Mouse (Mus musculus): ENCODE measurements around the gene Kat7. TPM values are rescaled to one million over a fixed set of nuclear protein-coding genes. Genes with fewer than 3 reads are reported as not detected.

Gene Kat7
- polyA plus RNA-seq, 1 experiment from 2014 or later: 19.4 TPM

- 85% methylated on average over 7 of the region's 7 CpGs for WGBS (ENCODE audit: insufficient replicate concordance)
These were observed 5.3 kb upstream of the Kat7 start for GRCm38 (mm10) chr11:95315215-95315955.

GRCm38 (mm10) chr11:95311425-95311807 is 1.4 kb upstream of the Kat7 start:
- DNase-seq: no peak
- Histone ChIP-seq H3K27ac (ENCODE audit: low read depth) (peak overlapping the region; percentile 99; the same call in 1 of the 2 replicates), H3K27me3 (ENCODE audit: insufficient read depth, low read length) (no peaks in the 10 kb centered on the region), H3K9me3 (ENCODE audit: low read length) (no peaks in the 10 kb centered on the region), H3K9ac (replicated peaks) (peak overlapping the region; percentile 70; the same call in 1 of the 2 replicates), H3K4me1 (ENCODE audit: insufficient read depth) (peaks cover 25% of the 10 kb centered on the region), H3K4me3 (ENCODE audit: low read depth, low read length) (peak overlapping the region; percentile 87), H3K36me3 (replicated peaks; ENCODE audit: insufficient read depth, low read length) (peaks cover 2% of the 10 kb centered on the region; the same call in 1 of the 2 replicates), H3K4me2 (ENCODE audit: low read depth, low read length) (peak overlapping the region; percentile 86)
- no peak for ATAC-seq
- 63% methylated on average over 5 of the region's 5 CpGs for WGBS (ENCODE audit: insufficient replicate concordance)
- no peak for TF ChIP-seq CTCF (IDR thresholded peaks at IDR 0.05; ENCODE audit: low read depth)
- no peak for TF ChIP-seq EP300 (IDR thresholded peaks at IDR 0.05; ENCODE audit: low read depth)

More at GRCm38 (mm10) chr11:95315215-95315955, 5.3 kb upstream of the Kat7 start:
- H3K27me3 ChIP-seq (ENCODE audit: insufficient read depth, low read length): no peaks in the 10 kb centered on the region
- H3K9me3 ChIP-seq (ENCODE audit: low read length): no peaks in the 10 kb centered on the region
- no peak overlapping the region for H3K27ac ChIP-seq (ENCODE audit: low read depth)
- no peaks in the 10 kb centered on the region for H3K36me3 ChIP-seq (replicated peaks; ENCODE audit: insufficient read depth, low read length)
- DNase-seq (no peak), ATAC-seq (no peak)
- no peak overlapping the region for H3K4me3 ChIP-seq (ENCODE audit: low read depth, low read length)
- H3K4me1 ChIP-seq (ENCODE audit: insufficient read depth): peaks cover 14% of the 10 kb centered on the region
- TF ChIP-seq EP300 (IDR thresholded peaks at IDR 0.05; ENCODE audit: low read depth): no peak
- no peak for TF ChIP-seq CTCF (IDR thresholded peaks at IDR 0.05; ENCODE audit: low read depth)
- H3K9ac ChIP-seq (replicated peaks): no peak overlapping the region
- no peak overlapping the region for H3K4me2 ChIP-seq (ENCODE audit: low read depth, low read length)

- H3K4me3 ChIP-seq (ENCODE audit: low read depth, low read length): peak overlapping the region; percentile 87
- 7% methylated on average over 17 of the region's 17 CpGs for WGBS (ENCODE audit: insufficient replicate concordance)
- H3K9me3 ChIP-seq (ENCODE audit: low read length): no peaks in the 10 kb centered on the region
- TF ChIP-seq CTCF (IDR thresholded peaks at IDR 0.05; ENCODE audit: low read depth): no peak
- TF ChIP-seq EP300 (IDR thresholded peaks at IDR 0.05; ENCODE audit: low read depth): no peak
- H3K4me2 ChIP-seq (ENCODE audit: low read depth, low read length): peak overlapping the region; percentile 86
- DNase-seq (peak; percentile 26), ATAC-seq (no peak)
- peaks cover 25% of the 10 kb centered on the region for H3K4me1 ChIP-seq (ENCODE audit: insufficient read depth)
- H3K27me3 ChIP-seq (ENCODE audit: insufficient read depth, low read length): no peaks in the 10 kb centered on the region
- H3K9ac ChIP-seq (replicated peaks): peak overlapping the region; percentile 70
- peak overlapping the region; percentile 99 for H3K27ac ChIP-seq (ENCODE audit: low read depth)
- peaks cover 7% of the 10 kb centered on the region for H3K36me3 ChIP-seq (replicated peaks; ENCODE audit: insufficient read depth, low read length)
These were observed 790 bp upstream of the Kat7 start for GRCm38 (mm10) chr11:95310648-95311424.

GRCm38 (mm10) chr11:95309510-95310006 is 488 bp downstream of the Kat7 start:
- DNase-seq (peak; percentile 97), ATAC-seq (peak; percentile 91)
- H3K9ac ChIP-seq (replicated peaks): peak overlapping the region; percentile 96
- WGBS (ENCODE audit: insufficient replicate concordance): under 1% methylated on average over 37 of the region's 37 CpGs
- peak overlapping the region; percentile 86 for H3K4me2 ChIP-seq (ENCODE audit: low read depth, low read length)
- peak overlapping the region; percentile 99 for H3K27ac ChIP-seq (ENCODE audit: low read depth)
- H3K4me1 ChIP-seq (ENCODE audit: insufficient read depth): peaks cover 25% of the 10 kb centered on the region
- peak overlapping the region; percentile 87 for H3K4me3 ChIP-seq (ENCODE audit: low read depth, low read length)
- 0 out of 2 replicates have a peak, but pooled peaks have one; percentile 1 for TF ChIP-seq CTCF (IDR thresholded peaks at IDR 0.05; ENCODE audit: low read depth)
- TF ChIP-seq EP300 (IDR thresholded peaks at IDR 0.05; ENCODE audit: low read depth): peak; percentile 45; the same call in 1 of the 2 replicates
- H3K27me3 ChIP-seq (ENCODE audit: insufficient read depth, low read length): no peaks in the 10 kb centered on the region
- H3K9me3 ChIP-seq (ENCODE audit: low read length): no peaks in the 10 kb centered on the region
- H3K36me3 ChIP-seq (replicated peaks; ENCODE audit: insufficient read depth, low read length): peaks cover 18% of the 10 kb centered on the region

GRCm38 (mm10) chr11:95307526-95307925 is 2.5 kb downstream of the Kat7 start:
- ATAC-seq (no peak), DNase-seq (no peak)
- peak overlapping the region; percentile 24; the same call in 1 of the 2 replicates for H3K9ac ChIP-seq (replicated peaks)
- H3K9me3 ChIP-seq (ENCODE audit: low read length): no peaks in the 10 kb centered on the region
- TF ChIP-seq CTCF (IDR thresholded peaks at IDR 0.05; ENCODE audit: low read depth) (no peak), EP300 (IDR thresholded peaks at IDR 0.05; ENCODE audit: low read depth) (no peak)
- WGBS (ENCODE audit: insufficient replicate concordance): 58% methylated on average over 8 of the region's 8 CpGs
- H3K36me3 ChIP-seq (replicated peaks; ENCODE audit: insufficient read depth, low read length): peaks cover 36% of the 10 kb centered on the region
- H3K27ac ChIP-seq (ENCODE audit: low read depth): no peak overlapping the region
- H3K27me3 ChIP-seq (ENCODE audit: insufficient read depth, low read length): no peaks in the 10 kb centered on the region
- H3K4me2 ChIP-seq (ENCODE audit: low read depth, low read length): peak overlapping the region; percentile 38; the same call in 1 of the 2 replicates
- H3K4me1 ChIP-seq (ENCODE audit: insufficient read depth): peaks cover 25% of the 10 kb centered on the region
- H3K4me3 ChIP-seq (ENCODE audit: low read depth, low read length): no peak overlapping the region

- no peak overlapping the region for H3K27ac ChIP-seq (ENCODE audit: low read depth)
- no peak overlapping the region for H3K4me2 ChIP-seq (ENCODE audit: low read depth, low read length)
- H3K9ac ChIP-seq (replicated peaks): no peak overlapping the region
- H3K4me3 ChIP-seq (ENCODE audit: low read depth, low read length): no peak overlapping the region
- peaks cover 55% of the 10 kb centered on the region for H3K36me3 ChIP-seq (replicated peaks; ENCODE audit: insufficient read depth, low read length)
- ATAC-seq (no peak), DNase-seq (no peak)
- H3K9me3 ChIP-seq (ENCODE audit: low read length): no peaks in the 10 kb centered on the region
- TF ChIP-seq EP300 (IDR thresholded peaks at IDR 0.05; ENCODE audit: low read depth): no peak
- TF ChIP-seq CTCF (IDR thresholded peaks at IDR 0.05; ENCODE audit: low read depth): peak; percentile 52
- no peaks in the 10 kb centered on the region for H3K27me3 ChIP-seq (ENCODE audit: insufficient read depth, low read length)
- peaks cover 15% of the 10 kb centered on the region for H3K4me1 ChIP-seq (ENCODE audit: insufficient read depth)
- WGBS (ENCODE audit: insufficient replicate concordance): 91% methylated on average over 7 of the region's 7 CpGs
These were observed 4.4 kb downstream of the Kat7 start for GRCm38 (mm10) chr11:95305600-95305999.

All from liver, postnatal 0 days (tissue).